Mouse (Mus musculus) forebrain, postnatal 0 days (tissue): ENCODE measurements at regions not wholly inside any gene's neighbourhood (a gene's known extent, or its start where the extent isn't known, plus 50 kb on each side); places are given as distances from the start of the nearest gene placed in this dataset.

Experiments
- ATAC-seq: fragments of 200-750 bp; cut with Nextera tagmentation; 2 replicates; pipeline ENCODE4 v1.8.0; 2017; ENCODE audit warnings: mild to moderate bottlenecking, moderate library complexity
- DNase-seq: peaks from one replicate; pipeline ENCODE4 v3.0.0-alpha.2; 2015
- H3K27ac ChIP-seq: fragments of 300-500 bp; sonication (generic); 2 replicates; pipeline ENCODE4 v1.5.1; 2014; ENCODE audit warnings: low read depth, mild to moderate bottlenecking, antibody characterized with exemption, low read length, moderate library complexity, mixed read lengths
- H3K27me3 ChIP-seq: fragments of 300-500 bp; sonication (generic); 2 replicates; pipeline ENCODE4 v1.6.1; 2014; ENCODE audit warnings: mild to moderate bottlenecking, low read length, mixed read lengths; ENCODE audit not compliant: insufficient read depth
- H3K36me3 ChIP-seq: fragments of 300-500 bp; sonication (generic); 2 replicates; pipeline ENCODE4 v1.6.1; 2014; ENCODE audit warnings: mild to moderate bottlenecking, moderate library complexity; ENCODE audit not compliant: insufficient read depth
- H3K4me1 ChIP-seq: fragments of 300-500 bp; sonication (generic); 2 replicates; pipeline ENCODE4 v1.6.1; 2014; ENCODE audit warnings: antibody characterized with exemption; ENCODE audit not compliant: insufficient read depth
- H3K4me2 ChIP-seq: fragments of 300-500 bp; sonication (generic); 2 replicates; pipeline ENCODE4 v1.6.1; 2014; ENCODE audit warnings: low read depth, mild to moderate bottlenecking, moderate library complexity
- H3K4me3 ChIP-seq: fragments of 300-500 bp; sonication (generic); 2 replicates; pipeline ENCODE4 v1.5.1; 2014; ENCODE audit warnings: low read depth, low read length, mixed read lengths
- H3K9ac ChIP-seq: fragments of 300-500 bp; sonication (generic); 2 replicates; pipeline ENCODE4 v1.6.1; 2014; ENCODE audit warnings: mild to moderate bottlenecking
- H3K9me3 ChIP-seq: fragments of 300-500 bp; sonication (generic); 2 replicates; pipeline ENCODE4 v1.6.1; 2016; ENCODE audit warnings: low read length
- CTCF ChIP-seq: sonication (generic); IDR thresholded peaks from 2 replicates; pipeline ENCODE4 v1.5.1; 2016; ENCODE audit warnings: antibody characterized with exemption, control low read depth, low read depth
- WGBS: fragments of 180-500 bp; shearing (Covaris S2); extraction: QIAGEN DNeasy Blood & Tissue Kit; methylation state at CpG from one replicate; pipeline ENCODE4 v1.1.7; 2014; 5-methylcytosine and 5-hydroxymethylcytosine counted together

DNA sequence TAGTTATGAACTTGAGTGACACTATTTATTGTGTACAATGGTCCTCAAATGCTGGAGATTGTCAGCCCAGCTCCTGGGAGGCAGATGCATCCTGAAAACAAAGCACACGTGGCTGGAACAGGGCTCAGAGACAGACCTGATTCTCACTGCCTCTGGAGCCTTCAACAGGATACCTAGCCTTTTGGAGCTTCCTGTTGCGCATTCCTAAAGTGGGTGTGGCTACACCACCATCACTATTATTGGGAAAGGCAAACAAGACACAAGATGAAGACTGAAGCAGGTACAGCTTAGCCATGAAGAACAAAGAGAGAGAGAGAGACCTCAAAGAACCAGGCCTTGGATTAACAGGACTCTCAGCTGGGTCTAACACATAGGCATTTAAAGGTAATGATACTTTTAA is 158.2 kb downstream of the Utp6 start:
- Histone ChIP-seq H3K9ac (no peak overlapping the region), H3K27me3 (no peaks in the 10 kb centered on the region), H3K9me3 (no peaks in the 10 kb centered on the region), H3K36me3 (no peaks in the 10 kb centered on the region), H3K4me1 (peaks cover 4% of the 10 kb centered on the region; the same call in 1 of the 2 replicates), H3K4me3 (no peak overlapping the region), H3K27ac (no peak overlapping the region), H3K4me2 (no peak overlapping the region)
- ATAC-seq (no peak), DNase-seq (no peak)
- TF ChIP-seq CTCF = no peak
- WGBS = 77% methylated on average over 2 of the region's 2 CpGs

DNA sequence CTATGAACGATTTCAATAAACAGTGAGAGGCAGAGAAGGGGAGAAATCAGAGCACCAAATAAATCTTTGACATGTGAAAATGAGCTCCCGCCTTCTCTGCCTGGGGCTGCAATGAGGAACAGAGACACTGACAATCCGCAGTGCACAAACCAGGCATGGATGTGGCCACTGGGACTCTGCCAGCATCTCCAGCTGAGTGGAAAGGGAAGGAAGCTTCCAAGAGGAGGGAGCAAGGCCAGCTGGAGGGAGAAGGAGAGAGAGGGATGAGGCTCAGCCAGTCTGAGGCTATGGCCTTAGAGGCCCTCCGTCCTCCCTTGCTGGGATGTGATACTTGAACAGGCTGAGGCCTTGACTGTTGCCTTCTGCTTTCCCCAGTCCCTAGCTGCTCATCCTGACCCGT is 159.2 kb downstream of the Utp6 start:
- H3K4me3 ChIP-seq = no peak overlapping the region
- H3K4me2 ChIP-seq = no peak overlapping the region
- H3K9me3 ChIP-seq = no peaks in the 10 kb centered on the region
- H3K27me3 ChIP-seq = no peaks in the 10 kb centered on the region
- no peak overlapping the region for H3K27ac ChIP-seq
- TF ChIP-seq CTCF = no peak
- H3K4me1 ChIP-seq = peaks cover 4% of the 10 kb centered on the region; the same call in 1 of the 2 replicates
- no peak for ATAC-seq
- WGBS = 69% methylated on average over 5 of the region's 5 CpGs
- peak; percentile 18 for DNase-seq
- no peak overlapping the region for H3K9ac ChIP-seq
- H3K36me3 ChIP-seq = no peaks in the 10 kb centered on the region

GRCm38 (mm10) chr11:79802566-79802965 is 159.6 kb downstream of the Utp6 start:
- H3K9ac ChIP-seq = no peak overlapping the region
- WGBS = 80% methylated on average over 13 of the region's 13 CpGs
- no peaks in the 10 kb centered on the region for H3K27me3 ChIP-seq
- H3K4me1 ChIP-seq = peaks cover 4% of the 10 kb centered on the region; the same call in 1 of the 2 replicates
- H3K4me2 ChIP-seq = no peak overlapping the region
- H3K9me3 ChIP-seq = no peaks in the 10 kb centered on the region
- no peak for TF ChIP-seq CTCF
- DNase-seq = no peak
- H3K27ac ChIP-seq = no peak overlapping the region
- ATAC-seq = no peak
- H3K4me3 ChIP-seq = no peak overlapping the region
- no peaks in the 10 kb centered on the region for H3K36me3 ChIP-seq

DNA sequence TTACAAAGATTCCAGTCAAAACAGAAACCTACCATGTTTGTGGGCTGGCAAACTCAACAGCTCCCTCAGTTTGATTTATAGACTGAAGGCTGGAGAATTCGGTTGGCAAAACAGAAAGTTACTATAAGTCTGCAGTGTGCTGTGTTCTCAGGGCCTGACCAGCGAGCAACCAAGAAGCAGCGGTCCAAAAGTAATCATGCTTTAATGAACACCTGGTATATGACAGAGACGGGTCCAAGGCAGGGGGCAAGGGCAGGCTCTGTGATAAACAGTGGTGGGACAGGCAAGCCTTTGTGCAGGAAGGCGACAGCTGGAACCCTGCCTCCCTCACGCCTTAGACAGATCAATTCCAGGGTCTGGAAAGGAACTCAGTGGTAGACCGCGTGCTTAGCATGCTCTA is 161.9 kb downstream of the Utp6 start:
- no peak for TF ChIP-seq CTCF
- no peaks in the 10 kb centered on the region for H3K27me3 ChIP-seq
- ATAC-seq (peak; percentile 40; the same call in 1 of the 2 replicates), DNase-seq (no peak)
- H3K9me3 ChIP-seq = no peaks in the 10 kb centered on the region
- no peak overlapping the region for H3K4me2 ChIP-seq
- 36% methylated on average over 8 of the region's 8 CpGs for WGBS
- no peak overlapping the region for H3K27ac ChIP-seq
- H3K4me3 ChIP-seq = no peak overlapping the region
- no peaks in the 10 kb centered on the region for H3K4me1 ChIP-seq
- no peaks in the 10 kb centered on the region for H3K36me3 ChIP-seq
- H3K9ac ChIP-seq = no peak overlapping the region

DNA sequence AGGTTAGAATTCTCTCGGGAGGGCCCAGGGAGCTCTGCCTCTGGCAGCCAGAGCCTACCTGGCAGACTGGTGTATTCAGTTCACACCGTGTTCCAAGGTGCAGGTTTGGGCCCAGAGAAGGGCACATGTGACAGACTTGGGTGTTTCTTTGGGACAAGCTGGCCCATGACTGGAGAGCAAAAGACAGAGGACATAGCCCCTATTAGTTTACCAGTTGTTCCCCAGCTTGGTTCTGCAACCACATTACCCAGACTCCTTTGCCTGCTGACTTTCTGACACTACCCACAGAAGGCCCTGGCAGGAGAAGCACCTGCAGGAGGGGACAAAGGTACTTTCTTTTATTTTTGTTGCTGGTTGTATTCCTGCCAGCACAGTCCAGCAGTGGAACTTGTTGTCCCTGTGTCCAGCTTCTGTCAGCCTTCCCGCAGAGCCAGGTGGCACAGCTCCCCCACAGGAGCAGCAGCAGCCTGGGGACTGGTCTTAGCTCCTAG is 173.9 kb downstream of the Utp6 start:
- WGBS = 80% methylated on average over 3 of the region's 3 CpGs
- no peaks in the 10 kb centered on the region for H3K9me3 ChIP-seq
- H3K27me3 ChIP-seq = no peaks in the 10 kb centered on the region
- no peaks in the 10 kb centered on the region for H3K4me1 ChIP-seq
- ATAC-seq (no peak), DNase-seq (no peak)
- no peak for TF ChIP-seq CTCF
- no peak overlapping the region for H3K4me3 ChIP-seq
- H3K4me2 ChIP-seq = no peak overlapping the region
- H3K9ac ChIP-seq = no peak overlapping the region
- H3K27ac ChIP-seq = no peak overlapping the region
- no peaks in the 10 kb centered on the region for H3K36me3 ChIP-seq

DNA sequence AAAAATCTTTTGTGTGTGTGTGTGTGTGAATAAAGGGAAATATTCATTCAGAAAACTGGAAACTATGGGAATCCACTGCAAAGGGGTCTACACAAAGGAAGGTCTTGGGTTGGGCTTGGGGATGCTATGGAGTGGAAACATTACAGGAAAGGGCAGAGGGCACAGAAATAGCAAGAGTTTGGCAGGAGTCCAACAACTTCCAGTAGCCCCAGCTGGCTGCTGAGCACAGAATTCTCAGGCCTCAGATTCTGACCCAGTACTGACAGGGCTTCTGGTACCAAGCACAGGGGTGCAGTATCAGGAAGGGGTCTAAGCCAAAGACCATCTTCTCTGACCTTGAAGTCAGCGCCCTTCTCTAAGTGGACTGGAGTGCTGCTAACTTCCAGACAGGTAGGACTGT is 174.4 kb downstream of the Utp6 start:
- no peaks in the 10 kb centered on the region for H3K9me3 ChIP-seq
- no peaks in the 10 kb centered on the region for H3K27me3 ChIP-seq
- no peak overlapping the region for H3K27ac ChIP-seq
- H3K4me3 ChIP-seq = no peak overlapping the region
- TF ChIP-seq CTCF = no peak
- WGBS = 88% methylated on average over 1 of the region's 1 CpGs
- no peaks in the 10 kb centered on the region for H3K36me3 ChIP-seq
- H3K4me1 ChIP-seq = no peaks in the 10 kb centered on the region
- no peak overlapping the region for H3K4me2 ChIP-seq
- ATAC-seq = no peak
- H3K9ac ChIP-seq = no peak overlapping the region
- DNase-seq = no peak

GRCm38 (mm10) chr11:79784071-79784470 is 178.1 kb downstream of the Utp6 start:
- H3K4me2 ChIP-seq = no peak overlapping the region
- no peak for TF ChIP-seq CTCF
- H3K27ac ChIP-seq = no peak overlapping the region
- no peaks in the 10 kb centered on the region for H3K27me3 ChIP-seq
- DNase-seq (no peak), ATAC-seq (no peak)
- H3K9me3 ChIP-seq = no peaks in the 10 kb centered on the region
- no peak overlapping the region for H3K9ac ChIP-seq
- H3K4me3 ChIP-seq = no peak overlapping the region
- no peaks in the 10 kb centered on the region for H3K36me3 ChIP-seq
- no peaks in the 10 kb centered on the region for H3K4me1 ChIP-seq
- WGBS = 68% methylated on average over 3 of the region's 3 CpGs

GRCm38 (mm10) chr11:79781966-79782365 is 180.2 kb downstream of the Utp6 start:
- H3K9me3 ChIP-seq = no peaks in the 10 kb centered on the region
- DNase-seq = no peak
- H3K27ac ChIP-seq = no peak overlapping the region
- H3K4me2 ChIP-seq = no peak overlapping the region
- no peaks in the 10 kb centered on the region for H3K36me3 ChIP-seq
- no peak for TF ChIP-seq CTCF
- 52% methylated on average over 5 of the region's 5 CpGs for WGBS
- no peak overlapping the region for H3K9ac ChIP-seq
- ATAC-seq = no peak
- H3K27me3 ChIP-seq = no peaks in the 10 kb centered on the region
- no peak overlapping the region for H3K4me3 ChIP-seq
- H3K4me1 ChIP-seq = no peaks in the 10 kb centered on the region
